Mouse (Mus musculus): ENCODE results near the gene Slc44a1.
A peak's percentile ranks its signal among the peaks of the same experiment; 100 is the strongest.

The Slc44a1 gene

GRCm38 (mm10) chr4:53431585-53432234, 8.5 kb upstream of the Slc44a1 start:
- peak; percentile 50 for DNase-seq (ENCODE audit: low spot score)

GRCm38 (mm10) chr4:53437110-53437755, 3.0 kb upstream of the Slc44a1 start:
- DNase-seq (ENCODE audit: low spot score) = peak; percentile 66

- DNase-seq (ENCODE audit: low spot score) = no peak
Observed at GRCm38 (mm10) chr4:53438386-53438785, 1.8 kb upstream of the Slc44a1 start.

GRCm38 (mm10) chr4:53438836-53439480, 1.3 kb upstream of the Slc44a1 start:
- DNase-seq (ENCODE audit: low spot score) = no peak

- no peak for DNase-seq (ENCODE audit: low spot score)
Observed at GRCm38 (mm10) chr4:53439636-53440009, 590 bp upstream of the Slc44a1 start.

- no peak for DNase-seq (ENCODE audit: low spot score)
Observed at GRCm38 (mm10) chr4:53440816-53441571, 781 bp downstream of the Slc44a1 start.

- DNase-seq (ENCODE audit: low spot score) = no peak
Observed at GRCm38 (mm10) chr4:53441683-53442082, 1.5 kb downstream of the Slc44a1 start.

- DNase-seq (ENCODE audit: low spot score) = no peak
Observed at GRCm38 (mm10) chr4:53446216-53446615, 6.0 kb downstream of the Slc44a1 start.

GRCm38 (mm10) chr4:53447773-53448172, 7.6 kb downstream of the Slc44a1 start:
- no peak for DNase-seq (ENCODE audit: low spot score)

- DNase-seq (ENCODE audit: low spot score) = no peak
Observed at GRCm38 (mm10) chr4:53450736-53451135, 10.5 kb downstream of the Slc44a1 start.

GRCm38 (mm10) chr4:53451887-53452286, 11.7 kb downstream of the Slc44a1 start:
- peak; percentile 78 for DNase-seq (ENCODE audit: low spot score)

GRCm38 (mm10) chr4:53452457-53452856, 12.2 kb downstream of the Slc44a1 start:
- DNase-seq (ENCODE audit: low spot score) = no peak

- no peak for DNase-seq (ENCODE audit: low spot score)
Observed at GRCm38 (mm10) chr4:53452976-53453889, 13.0 kb downstream of the Slc44a1 start.

- no peak for DNase-seq (ENCODE audit: low spot score)
Observed at GRCm38 (mm10) chr4:53455885-53456284, 15.7 kb downstream of the Slc44a1 start.

GRCm38 (mm10) chr4:53456570-53456969, 16.4 kb downstream of the Slc44a1 start:
- DNase-seq (ENCODE audit: low spot score) = no peak

- DNase-seq (ENCODE audit: low spot score) = no peak
Observed at GRCm38 (mm10) chr4:53458503-53458902, 18.3 kb downstream of the Slc44a1 start.

- no peak for DNase-seq (ENCODE audit: low spot score)
Observed at GRCm38 (mm10) chr4:53459697-53460096, 19.5 kb downstream of the Slc44a1 start.

GRCm38 (mm10) chr4:53461026-53461425, 20.8 kb downstream of the Slc44a1 start:
- DNase-seq (ENCODE audit: low spot score) = no peak

- no peak for DNase-seq (ENCODE audit: low spot score)
Observed at GRCm38 (mm10) chr4:53462069-53462468, 21.9 kb downstream of the Slc44a1 start.

GRCm38 (mm10) chr4:53462505-53463251, 22.5 kb downstream of the Slc44a1 start:
- no peak for DNase-seq (ENCODE audit: low spot score)

- no peak for DNase-seq (ENCODE audit: low spot score)
Observed at GRCm38 (mm10) chr4:53465887-53466286, 25.7 kb downstream of the Slc44a1 start.
